Mouse (Mus musculus): ENCODE data around the gene Palld. TPM values are rescaled to one million over a fixed set of nuclear protein-coding genes. Genes with fewer than 3 reads are reported as not detected.

The Palld gene
- total RNA-seq, 2 experiments from 2014 or later = 151 to 156 TPM

GRCm38 (mm10) chr8:61591446-61591845 lies 311.0 kb downstream of the Palld start:
- DNase-seq (ENCODE audit: low spot score in 2 of 2) = peak in 1 of 2 experiments; percentile 29

GRCm38 (mm10) chr8:61590551-61591431 lies 311.7 kb downstream of the Palld start:
- DNase-seq (ENCODE audit: low spot score in 2 of 2) = peak; percentile 78 to 87

- peak in 1 of 2 experiments; percentile 15 for DNase-seq (ENCODE audit: low spot score in 2 of 2)
These were observed 312.5 kb downstream of the Palld start for GRCm38 (mm10) chr8:61589972-61590391.

DNA sequence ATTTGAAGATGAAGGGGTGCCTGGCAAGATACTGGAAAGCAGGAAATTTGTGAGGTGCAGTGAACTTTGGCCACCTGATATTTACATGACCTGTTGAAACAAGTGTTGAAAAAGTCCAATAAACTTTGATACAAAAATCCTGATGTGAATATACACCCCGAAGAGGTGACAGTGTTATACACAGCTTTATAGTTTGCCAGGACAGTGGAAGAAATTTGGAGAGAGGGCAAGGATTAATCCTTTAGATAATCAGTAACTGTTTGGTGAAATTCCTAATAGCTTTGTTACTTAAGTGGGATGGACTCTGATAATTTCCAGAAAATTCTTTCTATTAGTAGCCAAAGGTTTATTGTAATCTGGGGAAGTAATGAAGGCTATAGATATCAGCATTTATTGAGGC lies 314.2 kb downstream of the Palld start:
- no peak for DNase-seq (ENCODE audit: low spot score in 2 of 2)

- DNase-seq (ENCODE audit: low spot score in 2 of 2) = no peak
These were observed 314.8 kb downstream of the Palld start for GRCm38 (mm10) chr8:61587731-61588130.

- no peak for DNase-seq (ENCODE audit: low spot score in 2 of 2)
These were observed 316.0 kb downstream of the Palld start for GRCm38 (mm10) chr8:61586529-61586928.

DNA sequence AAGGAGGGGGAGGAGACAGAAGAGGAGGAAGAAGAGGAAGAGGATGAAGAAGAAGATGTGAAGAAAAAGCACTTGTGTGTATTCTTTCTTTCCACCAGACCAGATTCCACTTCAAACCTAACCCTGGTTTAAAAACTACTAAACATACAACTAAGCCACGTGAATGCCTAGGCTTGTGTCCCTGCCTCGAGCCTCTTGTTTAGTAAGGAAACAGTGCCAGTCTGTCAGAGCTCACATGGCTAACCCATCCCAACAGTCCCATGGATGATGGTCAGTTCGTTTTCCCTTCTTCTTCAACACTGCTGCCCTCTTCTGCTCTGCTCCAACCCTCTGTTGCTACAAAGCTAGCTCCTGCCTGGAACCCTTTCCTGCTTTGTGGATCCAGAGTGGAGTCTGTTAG lies 316.7 kb downstream of the Palld start:
- no peak for DNase-seq (ENCODE audit: low spot score in 2 of 2)

GRCm38 (mm10) chr8:61584714-61585383 lies 317.6 kb downstream of the Palld start:
- no peak for DNase-seq (ENCODE audit: low spot score in 2 of 2)

GRCm38 (mm10) chr8:61582547-61582946 lies 319.9 kb downstream of the Palld start:
- DNase-seq (ENCODE audit: low spot score in 2 of 2) = no peak

- no peak for DNase-seq (ENCODE audit: low spot score in 2 of 2)
These were observed 321.2 kb downstream of the Palld start for GRCm38 (mm10) chr8:61581259-61581658.

DNA sequence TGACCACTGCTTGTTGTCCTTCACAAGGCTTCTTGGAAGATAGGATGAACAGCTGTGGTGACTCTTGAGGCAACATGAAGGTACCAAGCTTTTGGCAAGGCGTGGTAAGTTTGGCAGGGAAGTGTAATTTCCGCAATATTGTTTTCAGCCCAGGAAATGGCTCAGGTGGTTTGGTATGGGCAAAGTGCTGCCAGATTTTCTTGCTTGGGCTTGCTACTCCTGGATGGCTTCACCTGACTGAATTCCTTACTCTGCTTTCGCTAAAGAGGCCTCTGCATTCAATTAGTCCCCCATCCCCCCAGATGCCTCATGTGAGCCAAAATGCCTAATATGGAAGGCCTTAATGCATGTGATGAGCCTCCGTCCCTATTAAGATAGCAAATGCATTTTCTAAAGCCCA lies 322.7 kb downstream of the Palld start:
- DNase-seq (ENCODE audit: low spot score in 2 of 2) = no peak

DNA sequence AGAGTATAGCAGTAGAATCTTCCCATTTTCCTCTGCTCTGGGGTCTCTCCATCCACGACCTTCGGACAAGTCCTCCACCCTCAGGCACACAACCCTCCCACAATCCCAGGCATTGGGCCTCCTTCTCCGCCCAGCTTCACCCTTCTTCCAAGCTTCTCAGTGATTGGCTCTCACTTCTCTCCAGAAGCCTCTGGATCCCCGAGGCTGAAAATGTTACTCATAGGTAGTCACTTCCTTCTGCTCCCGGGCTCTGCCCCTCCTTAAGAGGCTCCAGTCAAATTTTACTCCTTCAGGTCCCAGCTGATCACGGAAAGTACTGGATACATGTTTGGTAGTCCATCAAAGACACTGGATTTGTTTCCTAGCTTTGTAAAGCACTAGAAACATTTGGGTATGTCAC lies 323.7 kb downstream of the Palld start:
- DNase-seq (ENCODE audit: low spot score in 2 of 2) = no peak

GRCm38 (mm10) chr8:61575096-61575653 lies 327.3 kb downstream of the Palld start:
- no peak for DNase-seq (ENCODE audit: low spot score in 2 of 2)

DNA sequence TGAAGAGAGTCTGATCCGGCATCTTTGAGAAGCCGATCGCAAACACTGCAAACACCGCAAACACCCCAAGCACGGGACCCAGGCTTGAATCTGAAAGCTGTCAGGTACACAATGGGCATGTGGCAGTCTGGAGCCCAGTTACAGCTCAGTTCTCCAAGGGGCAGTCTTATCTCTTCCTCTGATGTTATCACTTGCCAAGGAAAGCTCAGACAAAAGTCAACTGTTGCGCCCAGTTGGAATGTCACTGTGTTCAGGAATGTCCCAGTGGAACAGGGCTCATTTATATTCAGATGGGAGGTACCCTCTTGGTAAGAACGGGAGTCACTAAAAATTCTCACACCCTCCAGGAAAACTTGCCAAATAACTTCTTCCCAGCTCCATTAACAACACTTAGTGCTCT lies 328.0 kb downstream of the Palld start:
- no peak for DNase-seq (ENCODE audit: low spot score in 2 of 2)

GRCm38 (mm10) chr8:61573179-61573937 lies 329.1 kb downstream of the Palld start:
- DNase-seq (ENCODE audit: low spot score in 2 of 2) = no peak

DNA sequence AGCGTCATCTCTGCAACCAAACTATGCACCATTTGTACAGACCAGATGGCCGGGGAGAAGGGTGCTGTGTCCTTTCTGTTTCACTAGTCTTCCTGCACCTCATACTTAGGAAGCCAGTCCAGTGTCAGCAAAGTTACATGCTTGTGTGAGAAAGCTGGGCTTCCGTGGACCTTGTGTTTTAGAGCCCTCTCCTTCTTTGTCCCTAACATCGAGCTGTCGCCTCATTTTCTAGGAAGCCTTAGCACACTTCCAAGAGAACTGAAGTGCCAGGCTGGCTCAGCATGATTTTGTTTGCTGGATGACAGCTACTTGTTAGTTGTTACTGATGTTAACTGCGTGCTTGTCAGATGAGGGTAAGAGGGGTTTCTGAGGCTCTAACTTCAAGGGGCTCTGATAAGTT lies 329.8 kb downstream of the Palld start:
- no peak for DNase-seq (ENCODE audit: low spot score in 2 of 2)

GRCm38 (mm10) chr8:61570637-61571036 lies 331.9 kb downstream of the Palld start:
- DNase-seq (ENCODE audit: low spot score in 2 of 2) = no peak

- no peak for DNase-seq (ENCODE audit: low spot score in 2 of 2)
These were observed 332.8 kb downstream of the Palld start for GRCm38 (mm10) chr8:61569721-61570120.

- DNase-seq (ENCODE audit: low spot score in 2 of 2) = no peak
These were observed 333.3 kb downstream of the Palld start for GRCm38 (mm10) chr8:61569211-61569610.

GRCm38 (mm10) chr8:61563378-61563777 lies 339.1 kb downstream of the Palld start:
- DNase-seq (ENCODE audit: low spot score in 2 of 2) = no peak

DNA sequence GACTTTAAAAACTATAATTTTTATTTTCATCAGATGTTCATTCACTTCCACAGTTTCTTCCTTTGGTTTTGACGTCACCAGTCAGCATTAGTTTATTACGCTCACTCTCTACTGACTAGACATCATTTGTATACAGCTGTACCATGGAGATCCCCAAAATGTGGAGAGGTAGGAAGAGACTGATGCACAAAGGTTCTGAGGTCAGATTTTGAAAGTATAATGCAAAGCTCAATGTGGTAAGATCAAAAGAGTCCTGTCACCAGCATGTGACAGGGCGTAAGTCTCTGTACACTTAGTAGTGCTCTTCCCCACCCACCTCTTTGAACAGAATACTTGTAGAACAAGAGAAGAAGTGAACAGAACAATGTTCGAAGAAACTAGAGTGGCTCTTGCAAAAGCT lies 339.9 kb downstream of the Palld start:
- no peak for DNase-seq (ENCODE audit: low spot score in 2 of 2)
